Mouse (Mus musculus): Measurements from ENCODE around the gene Ptgds.

Ptgds gene

GRCm38 (mm10) chr2:25469969-25470368 is at the start of gene Ptgds:
TSS of gene Ptgds (minus strand) at chr2:25470046.
- no peak for DNase-seq (ENCODE audit: low spot score in 2 of 2)

- DNase-seq (ENCODE audit: low spot score in 2 of 2) = no peak
Measured at GRCm38 (mm10) chr2:25509912-25510311, 40.1 kb upstream of the Ptgds start.

GRCm38 (mm10) chr2:25506964-25507363 is 37.1 kb upstream of the Ptgds start:
- peak; percentile 63 to 68 for DNase-seq (ENCODE audit: low spot score in 2 of 2)

GRCm38 (mm10) chr2:25505860-25506259 is 36.0 kb upstream of the Ptgds start:
- DNase-seq (ENCODE audit: low spot score in 2 of 2) = no peak

- DNase-seq (ENCODE audit: low spot score in 2 of 2) = no peak
Measured at GRCm38 (mm10) chr2:25505000-25505399, 35.2 kb upstream of the Ptgds start.

- no peak for DNase-seq (ENCODE audit: low spot score in 2 of 2)
Measured at GRCm38 (mm10) chr2:25504538-25504937, 34.7 kb upstream of the Ptgds start.

- no peak for DNase-seq (ENCODE audit: low spot score in 2 of 2)
Measured at GRCm38 (mm10) chr2:25502726-25503125, 32.9 kb upstream of the Ptgds start.

- no peak for DNase-seq (ENCODE audit: low spot score in 2 of 2)
Measured at GRCm38 (mm10) chr2:25501593-25502486, 32.0 kb upstream of the Ptgds start, which contains the start of gene C8g. TSS of gene C8g (minus strand) at chr2:25501719.

GRCm38 (mm10) chr2:25500576-25501405 is 30.9 kb upstream of the Ptgds start, which contains the start of gene Fbxw5:
TSS of gene Fbxw5 (plus strand) at chr2:25500750.
- peak; percentile 79 to 83 for DNase-seq (ENCODE audit: low spot score in 2 of 2)

GRCm38 (mm10) chr2:25500071-25500575 is 30.3 kb upstream of the Ptgds start:
- DNase-seq (ENCODE audit: low spot score in 2 of 2) = no peak

- no peak for DNase-seq (ENCODE audit: low spot score in 2 of 2)
Measured at GRCm38 (mm10) chr2:25498622-25499478, 29.0 kb upstream of the Ptgds start.

GRCm38 (mm10) chr2:25497846-25498575 is 28.2 kb upstream of the Ptgds start:
- DNase-seq (ENCODE audit: low spot score in 2 of 2) = no peak

GRCm38 (mm10) chr2:25496462-25496861 is 26.6 kb upstream of the Ptgds start:
- DNase-seq (ENCODE audit: low spot score in 2 of 2) = no peak

- DNase-seq (ENCODE audit: low spot score in 2 of 2) = no peak
Measured at GRCm38 (mm10) chr2:25493476-25493961, 23.7 kb upstream of the Ptgds start, which contains the start of gene Lcn12. TSS of gene Lcn12 (minus strand) at chr2:25493911.

- DNase-seq (ENCODE audit: low spot score in 2 of 2) = no peak
Measured at GRCm38 (mm10) chr2:25492988-25493387, 23.1 kb upstream of the Ptgds start.

- no peak for DNase-seq (ENCODE audit: low spot score in 2 of 2)
Measured at GRCm38 (mm10) chr2:25488671-25489068, 18.8 kb upstream of the Ptgds start.

- no peak for DNase-seq (ENCODE audit: low spot score in 2 of 2)
Measured at GRCm38 (mm10) chr2:25487965-25488670, 18.3 kb upstream of the Ptgds start.

GRCm38 (mm10) chr2:25484901-25485647 is 15.2 kb upstream of the Ptgds start:
- DNase-seq (ENCODE audit: low spot score in 2 of 2) = peak; percentile 44 to 49

GRCm38 (mm10) chr2:25482969-25483368 is 13.1 kb upstream of the Ptgds start:
- peak; percentile 42 to 70 for DNase-seq (ENCODE audit: low spot score in 2 of 2)

All from thymus, postnatal 10 days (tissue).